Mouse (Mus musculus): ENCODE data around the gene Naglu. TPM values are rescaled to one million over a fixed set of nuclear protein-coding genes. Genes with fewer than 3 reads are reported as not detected.

The Naglu gene
- polyA plus RNA-seq, 1 experiment from 2014 or later, result 7.0 TPM

DNA sequence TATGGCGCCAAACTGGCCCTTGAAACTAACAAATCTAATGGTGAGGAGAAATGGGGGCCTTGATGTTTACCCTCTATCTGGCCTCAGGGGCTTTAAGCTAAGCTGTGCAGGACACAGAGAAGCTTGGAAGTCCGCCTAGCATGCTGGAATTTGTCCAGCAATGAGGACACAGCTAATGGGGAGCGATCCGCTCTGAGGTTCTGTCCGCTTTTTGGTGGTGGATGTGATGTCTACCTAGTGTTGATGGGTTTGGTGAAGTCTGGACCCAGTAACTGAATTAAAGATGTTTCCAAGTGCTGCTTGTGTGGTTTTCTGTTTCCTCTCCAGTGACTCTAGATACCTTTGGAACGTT is 16.5 kb downstream of the Naglu start:
- H3K36me3 ChIP-seq, result peaks cover 47% of the 10 kb centered on the region
- H3K4me1 ChIP-seq, result peaks cover 64% of the 10 kb centered on the region
- H3K27ac ChIP-seq, result peak overlapping the region; percentile 83
- H3K4me2 ChIP-seq, result peak overlapping the region; percentile 94
- ATAC-seq, result no peak
- H3K9ac ChIP-seq, result peak overlapping the region; percentile 86
- H3K27me3 ChIP-seq (replicated peaks), result peaks cover 5% of the 10 kb centered on the region
- no peaks in the 10 kb centered on the region for H3K9me3 ChIP-seq (replicated peaks)
- WGBS (ENCODE audit: insufficient replicate concordance), result 82% methylated on average over 6 of the region's 6 CpGs
- peak overlapping the region; percentile 80 for H3K4me3 ChIP-seq

DNA sequence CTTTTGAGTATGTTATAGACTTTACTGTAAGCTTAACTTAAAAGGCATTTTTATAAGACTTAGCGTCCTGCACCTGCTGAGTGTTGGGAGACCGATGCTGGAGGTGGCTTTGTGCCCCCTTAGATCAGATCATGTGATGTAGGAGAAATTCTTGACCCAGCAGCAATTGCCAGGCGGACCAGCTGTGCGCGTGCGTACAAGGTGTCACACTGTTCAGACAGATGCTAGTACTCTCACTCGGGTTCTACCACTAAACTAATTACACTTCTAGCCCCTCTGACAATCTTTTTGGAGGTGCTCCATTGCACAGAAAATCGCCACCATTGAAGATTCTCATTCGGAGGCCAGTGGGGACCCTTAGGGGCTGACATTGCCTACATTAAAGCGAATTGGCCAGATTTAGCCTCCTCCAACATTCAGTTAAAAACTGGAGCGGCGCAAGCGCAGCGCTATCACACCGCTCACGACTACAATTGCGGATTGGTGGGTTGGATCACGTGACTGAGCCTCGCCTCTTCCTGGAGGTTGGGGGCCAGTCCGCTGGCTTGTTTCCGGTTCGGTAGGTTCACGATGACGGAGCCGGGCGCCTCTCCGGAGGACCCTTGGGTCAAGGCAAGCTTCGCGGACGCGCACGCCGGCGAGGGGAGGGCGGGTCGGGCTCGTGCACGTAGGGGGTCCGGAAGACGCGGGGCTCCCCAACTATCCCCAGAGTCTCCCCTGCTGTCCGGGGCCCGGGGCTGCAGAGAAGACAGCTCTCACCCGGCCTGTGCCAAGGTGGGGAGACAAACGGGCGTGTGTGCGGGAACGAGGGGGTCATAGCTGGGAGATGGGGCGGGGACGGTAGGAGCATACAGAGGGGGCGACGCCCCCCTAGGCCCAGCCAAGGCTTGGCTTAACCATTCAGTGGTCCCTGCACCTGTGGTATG is 17.2 kb downstream of the Naglu start, which contains the start of gene Mlx:
Gene Mlx, plus strand, starts transcription at position 522 of the 926 bp plus-strand sequence.
- Histone ChIP-seq H3K27me3 (replicated peaks) (no peaks in the 10 kb centered on the region), H3K9me3 (replicated peaks) (no peaks in the 10 kb centered on the region), H3K4me1 (peaks cover 57% of the 10 kb centered on the region), H3K4me3 (peak within 1 kb of the TSS; percentile 80), H3K9ac (peak within 1 kb of the TSS; percentile 86), H3K4me2 (peak within 1 kb of the TSS; percentile 94), H3K27ac (peak within 1 kb of the TSS; percentile 83), H3K36me3 (peaks cover 54% of the 10 kb centered on the region)
- WGBS (ENCODE audit: insufficient replicate concordance), result 5% methylated on average over 52 of the region's 52 CpGs
- peak; percentile 80 for ATAC-seq

DNA sequence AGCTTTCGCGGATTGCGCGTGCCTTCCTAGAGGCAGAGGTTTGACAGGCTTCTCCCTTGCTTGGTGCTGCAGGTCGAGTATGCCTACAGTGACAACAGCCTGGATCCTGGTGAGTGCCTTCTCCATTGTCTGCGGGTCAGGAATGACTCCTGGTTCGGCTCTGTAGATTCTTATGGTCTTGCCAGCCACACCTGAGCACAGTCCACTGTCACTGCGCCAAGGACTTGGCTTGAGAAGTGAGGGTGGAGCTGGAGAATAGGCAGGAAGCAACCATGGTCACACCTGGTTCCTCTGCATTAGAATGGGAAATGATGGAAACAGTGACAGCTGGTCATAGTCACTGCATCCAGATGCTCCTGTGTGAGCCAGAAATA is 17.9 kb downstream of the Naglu start:
- Histone ChIP-seq H3K27ac (peak overlapping the region; percentile 83), H3K4me3 (peak overlapping the region; percentile 80), H3K27me3 (replicated peaks) (no peaks in the 10 kb centered on the region), H3K9me3 (replicated peaks) (no peaks in the 10 kb centered on the region), H3K36me3 (peaks cover 60% of the 10 kb centered on the region), H3K4me1 (peaks cover 56% of the 10 kb centered on the region), H3K4me2 (peak overlapping the region; percentile 94), H3K9ac (peak overlapping the region; percentile 86)
- 7% methylated on average over 8 of the region's 8 CpGs for WGBS (ENCODE audit: insufficient replicate concordance)
- no peak; the same call in 1 of the 2 replicates for ATAC-seq

DNA sequence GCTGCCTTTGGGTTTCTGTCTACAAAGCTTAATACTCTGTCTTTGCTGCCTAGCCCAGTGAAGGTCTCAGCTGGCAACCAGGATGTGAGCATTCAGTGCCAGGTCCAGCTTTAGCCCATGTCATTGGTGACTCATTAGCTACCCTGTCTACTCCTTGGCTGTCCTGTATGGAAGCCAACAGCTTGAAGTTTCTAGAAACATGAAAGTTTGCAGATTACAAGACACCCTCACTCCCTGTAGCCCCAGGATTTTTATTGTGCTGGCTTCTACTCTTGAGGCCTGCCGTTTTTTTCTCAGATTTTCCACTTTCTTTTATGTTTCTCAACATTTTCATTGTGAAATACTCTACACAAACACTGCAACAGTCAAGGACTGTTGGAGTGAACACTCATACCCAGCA is 20.1 kb downstream of the Naglu start:
- Histone ChIP-seq H3K27me3 (replicated peaks) (no peaks in the 10 kb centered on the region), H3K4me2 (no peak overlapping the region), H3K4me3 (no peak overlapping the region), H3K4me1 (peaks cover 52% of the 10 kb centered on the region), H3K9ac (0 out of 2 replicates have a peak overlapping the region, but pooled peaks have one; percentile 9), H3K9me3 (replicated peaks) (no peaks in the 10 kb centered on the region), H3K36me3 (peaks cover 72% of the 10 kb centered on the region), H3K27ac (no peak overlapping the region)
- 82% methylated on average over 1 of the region's 1 CpGs for WGBS (ENCODE audit: insufficient replicate concordance)
- ATAC-seq, result no peak

DNA sequence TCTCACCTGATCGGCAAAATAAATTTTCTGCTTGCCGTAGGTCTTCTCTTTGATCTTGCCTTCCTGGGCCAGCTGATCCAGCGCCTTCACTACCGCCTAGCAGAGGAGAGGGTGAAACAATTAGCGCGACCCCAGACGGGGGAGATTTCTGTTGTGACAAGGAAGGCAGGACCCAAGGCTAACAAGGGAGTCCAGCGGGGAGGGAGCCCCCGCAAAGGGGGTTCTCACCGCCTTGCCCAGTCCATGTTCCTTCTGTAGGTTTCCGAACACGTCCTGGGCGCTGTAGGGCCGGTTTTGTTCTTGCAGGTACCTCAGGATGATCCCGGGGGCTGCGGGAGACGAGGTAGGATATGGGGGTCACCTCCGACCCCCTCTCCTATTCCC is 25.1 kb downstream of the Naglu start:
- peaks cover 79% of the 10 kb centered on the region for H3K36me3 ChIP-seq

DNA sequence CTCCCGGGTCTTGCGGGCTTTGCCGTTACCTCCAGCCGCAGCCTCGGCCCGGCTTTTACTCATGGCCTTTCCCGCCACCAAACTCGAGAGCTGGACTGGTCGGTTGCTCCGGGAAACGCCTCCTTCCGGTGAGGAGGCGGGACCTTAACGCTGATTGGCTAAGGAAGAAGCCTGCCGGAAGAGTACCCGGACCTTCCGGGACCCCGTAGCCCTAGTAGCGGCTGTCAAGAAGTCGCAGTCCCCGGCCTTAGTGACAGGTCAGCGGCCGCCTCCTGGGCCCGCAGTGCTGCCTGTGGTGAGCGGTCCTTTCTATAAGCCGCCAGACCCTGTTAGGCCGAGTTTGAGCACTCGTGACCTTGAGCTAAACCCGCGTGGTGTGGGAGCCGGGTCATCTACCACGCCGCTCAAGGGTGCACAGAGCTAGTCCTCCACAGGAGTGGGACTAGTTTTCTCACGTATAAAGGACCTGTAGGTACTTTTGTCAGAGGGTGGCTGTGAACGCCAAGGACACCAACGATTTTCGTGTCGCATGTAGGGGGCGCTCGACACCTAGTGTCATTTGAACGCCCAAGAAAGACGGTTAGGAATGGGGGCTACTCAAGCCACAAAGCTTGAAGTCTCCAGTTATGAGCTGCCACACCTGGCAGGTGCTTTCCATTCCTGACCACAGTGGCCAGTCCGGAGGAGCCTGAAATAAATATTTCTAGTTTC is 25.7 kb downstream of the Naglu start, which contains the start of gene Psmc3ip:
Gene Psmc3ip, minus strand, starts transcription at position 123 of the 711 bp plus-strand sequence.
- ATAC-seq, result peak; percentile 95
- WGBS (ENCODE audit: insufficient replicate concordance), result under 1% methylated on average over 43 of the region's 43 CpGs
- Histone ChIP-seq H3K9me3 (replicated peaks) (no peaks in the 10 kb centered on the region), H3K4me3 (peak within 1 kb of the TSS; percentile 86), H3K4me2 (peak within 1 kb of the TSS; percentile 99), H3K9ac (peak within 1 kb of the TSS; percentile 90), H3K27me3 (replicated peaks) (no peaks in the 10 kb centered on the region), H3K4me1 (peaks cover 27% of the 10 kb centered on the region), H3K27ac (peak within 1 kb of the TSS; percentile 98), H3K36me3 (peaks cover 79% of the 10 kb centered on the region)

More for the DNA sequence above, 25.1 kb downstream of the Naglu start:
- H3K9me3 ChIP-seq (replicated peaks), result no peaks in the 10 kb centered on the region
- H3K27me3 ChIP-seq (replicated peaks), result no peaks in the 10 kb centered on the region
- WGBS (ENCODE audit: insufficient replicate concordance), result 2% methylated on average over 18 of the region's 18 CpGs
- no peak for ATAC-seq
- H3K4me2 ChIP-seq, result peak overlapping the region; percentile 99
- H3K4me3 ChIP-seq, result peak overlapping the region; percentile 86
- peak overlapping the region; percentile 90 for H3K9ac ChIP-seq
- H3K4me1 ChIP-seq, result peaks cover 27% of the 10 kb centered on the region
- peak overlapping the region; percentile 98 for H3K27ac ChIP-seq

DNA sequence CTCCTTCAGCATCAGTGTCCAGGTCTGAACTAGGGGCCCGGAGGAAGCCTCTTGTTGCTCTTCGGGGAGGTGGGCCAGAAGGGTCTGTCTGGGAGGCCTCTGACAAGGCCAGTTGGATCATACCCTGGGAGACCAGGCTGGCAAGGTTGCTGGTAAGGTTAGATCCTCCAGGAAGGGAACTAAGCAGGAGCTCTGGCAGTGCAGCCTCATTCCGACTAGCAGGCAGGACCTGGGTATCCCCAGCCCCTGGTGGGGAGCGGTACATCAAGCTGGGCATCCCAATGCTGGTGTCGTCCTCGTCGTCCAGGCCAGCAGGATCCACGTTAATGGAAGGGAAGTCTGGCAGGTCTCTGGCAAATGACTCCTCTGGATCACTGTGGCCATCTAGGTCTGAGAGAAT is 28.4 kb downstream of the Naglu start:
- no peak overlapping the region for H3K9ac ChIP-seq
- H3K9me3 ChIP-seq (replicated peaks), result no peaks in the 10 kb centered on the region
- H3K27ac ChIP-seq, result no peak overlapping the region
- WGBS (ENCODE audit: insufficient replicate concordance), result 90% methylated on average over 8 of the region's 8 CpGs
- no peak for ATAC-seq
- H3K4me1 ChIP-seq, result peaks cover 27% of the 10 kb centered on the region
- peaks cover 79% of the 10 kb centered on the region for H3K36me3 ChIP-seq
- no peak overlapping the region for H3K4me2 ChIP-seq
- H3K27me3 ChIP-seq (replicated peaks), result no peaks in the 10 kb centered on the region
- H3K4me3 ChIP-seq, result no peak overlapping the region

DNA sequence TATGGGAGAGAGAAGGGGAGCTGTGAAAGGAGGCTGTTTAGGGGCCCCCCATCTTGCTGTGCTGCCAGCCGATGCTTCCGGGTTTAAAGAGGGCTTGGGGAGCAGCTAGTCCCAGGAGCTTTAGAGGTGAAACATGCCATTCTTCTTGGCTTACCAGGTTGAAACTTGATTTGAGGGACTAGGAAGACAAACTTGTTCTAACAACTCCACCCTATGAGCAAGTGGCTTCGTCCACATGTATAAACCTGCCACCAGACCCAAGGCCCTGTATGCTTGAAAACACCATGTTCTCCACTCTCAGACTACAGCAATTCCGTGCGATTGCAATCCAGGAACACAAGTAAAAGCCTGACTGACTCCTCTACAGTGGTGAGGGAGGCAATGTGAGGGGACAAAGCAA is 33.2 kb downstream of the Naglu start:
- Histone ChIP-seq H3K4me1 (no peaks in the 10 kb centered on the region), H3K4me2 (no peak overlapping the region), H3K27me3 (replicated peaks) (no peaks in the 10 kb centered on the region), H3K9ac (no peak overlapping the region), H3K36me3 (peaks cover 88% of the 10 kb centered on the region), H3K9me3 (replicated peaks) (no peaks in the 10 kb centered on the region), H3K4me3 (no peak overlapping the region), H3K27ac (no peak overlapping the region)
- 83% methylated on average over 5 of the region's 5 CpGs for WGBS (ENCODE audit: insufficient replicate concordance)
- ATAC-seq, result no peak

DNA sequence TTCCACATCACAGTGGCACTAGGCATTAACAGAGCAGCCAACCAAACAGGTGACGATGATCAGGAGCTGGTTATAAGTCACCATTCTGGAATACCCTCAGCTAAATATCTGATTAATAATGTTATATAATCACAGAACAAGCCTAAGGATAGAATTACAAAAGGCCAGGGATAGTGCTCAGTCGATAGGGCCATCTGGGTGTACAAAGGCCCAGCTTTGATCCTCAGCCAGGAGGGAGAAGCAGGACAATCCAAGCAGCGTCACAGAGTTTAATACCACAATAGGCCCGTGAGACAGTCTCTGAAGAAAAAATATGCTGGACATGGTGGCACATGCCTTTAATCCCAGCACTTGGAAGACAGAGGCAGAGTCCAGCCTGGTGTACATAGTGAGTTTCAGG is 39.5 kb downstream of the Naglu start:
- peaks cover 7% of the 10 kb centered on the region; the same call in 1 of the 2 replicates for H3K9me3 ChIP-seq (replicated peaks)
- H3K4me2 ChIP-seq, result no peak overlapping the region
- WGBS (ENCODE audit: insufficient replicate concordance), result 89% methylated on average over 4 of the region's 4 CpGs
- H3K4me3 ChIP-seq, result no peak overlapping the region
- no peaks in the 10 kb centered on the region for H3K27me3 ChIP-seq (replicated peaks)
- H3K27ac ChIP-seq, result no peak overlapping the region
- no peaks in the 10 kb centered on the region for H3K4me1 ChIP-seq
- no peak overlapping the region for H3K9ac ChIP-seq
- peaks cover 52% of the 10 kb centered on the region for H3K36me3 ChIP-seq
- no peak for ATAC-seq

DNA sequence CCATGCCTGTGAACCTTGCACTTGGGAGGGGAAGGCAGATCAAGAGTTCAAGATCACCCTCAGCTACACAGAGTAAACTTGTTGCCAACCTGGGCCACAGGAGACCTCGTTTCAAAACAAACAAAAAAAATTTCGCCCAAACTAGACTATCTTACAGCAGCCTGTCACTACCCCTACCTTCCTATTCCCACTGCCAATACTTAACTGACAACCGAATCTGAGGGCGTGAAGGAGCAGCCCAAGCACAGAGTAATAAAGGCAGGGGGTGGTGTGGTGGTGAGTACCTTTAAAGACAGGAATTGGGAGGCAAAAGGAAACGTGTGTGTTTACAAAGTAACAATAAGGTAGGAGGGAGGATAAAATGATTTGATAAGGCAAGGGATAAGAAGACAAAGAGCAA is 40.9 kb downstream of the Naglu start:
- H3K27me3 ChIP-seq (replicated peaks), result no peaks in the 10 kb centered on the region
- peaks cover 7% of the 10 kb centered on the region; the same call in 1 of the 2 replicates for H3K9me3 ChIP-seq (replicated peaks)
- peaks cover 50% of the 10 kb centered on the region for H3K36me3 ChIP-seq
- no peak for ATAC-seq
- no peak overlapping the region for H3K9ac ChIP-seq
- no peak overlapping the region for H3K4me2 ChIP-seq
- WGBS (ENCODE audit: insufficient replicate concordance), result 49% methylated on average over 5 of the region's 5 CpGs
- no peak overlapping the region for H3K4me3 ChIP-seq
- peaks cover 6% of the 10 kb centered on the region for H3K4me1 ChIP-seq
- H3K27ac ChIP-seq, result no peak overlapping the region

DNA sequence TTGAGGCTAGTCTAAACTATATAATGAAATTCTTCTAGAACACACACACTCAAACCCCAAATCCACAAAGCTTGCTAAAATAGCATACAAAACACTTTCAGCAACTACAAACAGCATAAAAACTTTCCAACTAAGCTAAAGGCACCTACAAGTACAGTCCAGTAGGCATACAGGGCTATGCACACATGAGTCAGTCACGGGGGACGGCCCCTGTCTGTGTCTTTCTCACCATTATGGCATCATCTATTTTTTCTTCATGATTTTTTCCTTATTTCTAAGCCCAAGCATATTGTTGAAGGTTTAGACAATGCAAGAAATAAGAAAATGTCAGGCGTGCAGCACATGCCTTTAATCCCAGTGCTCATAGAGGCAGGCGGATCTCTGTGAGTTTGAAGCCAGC is 41.4 kb downstream of the Naglu start:
- no peak overlapping the region for H3K4me3 ChIP-seq
- H3K4me2 ChIP-seq, result no peak overlapping the region
- peaks cover 7% of the 10 kb centered on the region; the same call in 1 of the 2 replicates for H3K9me3 ChIP-seq (replicated peaks)
- H3K27me3 ChIP-seq (replicated peaks), result no peaks in the 10 kb centered on the region
- H3K9ac ChIP-seq, result no peak overlapping the region
- no peak overlapping the region for H3K27ac ChIP-seq
- peaks cover 51% of the 10 kb centered on the region for H3K36me3 ChIP-seq
- WGBS (ENCODE audit: insufficient replicate concordance), result 84% methylated on average over 4 of the region's 4 CpGs
- no peak for ATAC-seq
- H3K4me1 ChIP-seq, result peaks cover 10% of the 10 kb centered on the region

DNA sequence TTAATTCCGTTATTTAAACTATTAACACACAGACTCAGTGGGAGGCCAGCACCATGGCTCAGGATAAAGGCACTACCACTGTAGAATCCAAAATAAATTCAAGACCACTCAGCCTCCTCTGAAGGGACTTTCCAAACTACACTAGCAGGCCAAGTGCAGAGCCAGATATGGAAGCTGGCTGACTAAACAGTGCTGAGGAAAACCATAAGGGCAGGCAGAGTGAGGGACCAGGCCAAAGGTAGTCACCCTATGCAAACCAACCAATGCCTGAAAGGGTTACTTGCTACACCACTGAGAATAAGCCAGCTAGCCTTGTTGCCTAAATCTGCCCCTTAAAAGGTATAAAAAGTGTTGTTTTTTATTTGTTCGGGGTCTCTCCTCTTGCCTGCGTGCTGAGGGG is 42.4 kb downstream of the Naglu start:
- peaks cover 59% of the 10 kb centered on the region for H3K36me3 ChIP-seq
- no peak overlapping the region for H3K9ac ChIP-seq
- no peak overlapping the region for H3K27ac ChIP-seq
- peaks cover 7% of the 10 kb centered on the region; the same call in 1 of the 2 replicates for H3K9me3 ChIP-seq (replicated peaks)
- H3K4me2 ChIP-seq, result no peak overlapping the region
- H3K4me3 ChIP-seq, result no peak overlapping the region
- ATAC-seq, result no peak
- peaks cover 14% of the 10 kb centered on the region for H3K4me1 ChIP-seq
- no peaks in the 10 kb centered on the region for H3K27me3 ChIP-seq (replicated peaks)
- WGBS (ENCODE audit: insufficient replicate concordance), result 85% methylated on average over 3 of the region's 3 CpGs

All from liver, embryonic 12.5 days (tissue).